Mouse (Mus musculus) liver, embryonic 13.5 days (tissue): ENCODE data around the gene Mvk. TPM values are rescaled to one million over a fixed set of nuclear protein-coding genes. Genes with fewer than 3 reads are reported as not detected.

Experiments
- microRNA-seq: library from miRNA; unstranded; fragments of <30 nt; microRNA quantifications from one replicate; pipeline ENCODE4, GENCODE M21; 2016
- polyA plus RNA-seq: library from polyadenylated mRNA; unstranded; fragments of >200 nt; fragmentation: Nextera tagmentation; extraction: Ambion mirVana; gene quantifications from 2 replicates; pipeline ENCODE4 v1.2.1, GENCODE M21; 2015

Mvk gene
- polyA plus RNA-seq, 1 experiment from 2014 or later = 31.5 TPM

Small RNA genes within 50 kb of the gene (microRNA-seq; reads per million reads assigned to microRNA genes)
- gene Mir7027 = not detected

Other genes starting within 250 kb of the Mvk start
- gene Foxn4, start 170.5 kb upstream of the Mvk start, polyA plus RNA-seq = not detected in 2 replicates
- gene Myo1h, start 155.1 kb upstream of the Mvk start, polyA plus RNA-seq = 0.16 and 0.22 TPM in 2 replicates
- gene Kctd10, start 63.8 kb upstream of the Mvk start, polyA plus RNA-seq = 23.3 and 26.1 TPM in 2 replicates
- 14.5 and 16.2 TPM in 2 replicates for gene Ube3b, start 63.7 kb upstream of the Mvk start, polyA plus RNA-seq
- gene Mmab, start 209 bp upstream of the Mvk start, polyA plus RNA-seq = 11.7 and 14.1 TPM in 2 replicates
- gene Fam222a, start 123.7 kb downstream of the Mvk start, polyA plus RNA-seq = 0.58 and 0.61 TPM in 2 replicates
- gene Trpv4, start 214.2 kb downstream of the Mvk start, polyA plus RNA-seq = 0.17 and 0.23 TPM in 2 replicates
- 36.1 and 41.7 TPM in 2 replicates for gene Gltp, start 246.7 kb downstream of the Mvk start, polyA plus RNA-seq